Mouse (Mus musculus) kidney, adult 2 months (tissue): Measurements from ENCODE around the gene Grm8.

Experiments
- CTCF ChIP-seq: fragments of 200-500 bp; conservative IDR thresholded peaks from 2 replicates; pipeline ENCODE4 v1.5.1; 2011; ENCODE audit warnings: low read depth, mild to moderate bottlenecking, control low read depth, low read length, moderate library complexity, mixed read lengths; ENCODE audit not compliant: insufficient read depth, insufficient read length
- POLR2A ChIP-seq: fragments of 200-500 bp; IDR thresholded peaks from one replicate; pipeline ENCODE4 v1.6.1; 2011; ENCODE audit warnings: low read depth, low read length, control low read depth

- TF ChIP-seq POLR2A = no peak
- no peak for TF ChIP-seq CTCF
These were observed 895.0 kb downstream of the Grm8 start for GRCm38 (mm10) chr6:27239968-27240367.
